In the genomic region with DNA sequence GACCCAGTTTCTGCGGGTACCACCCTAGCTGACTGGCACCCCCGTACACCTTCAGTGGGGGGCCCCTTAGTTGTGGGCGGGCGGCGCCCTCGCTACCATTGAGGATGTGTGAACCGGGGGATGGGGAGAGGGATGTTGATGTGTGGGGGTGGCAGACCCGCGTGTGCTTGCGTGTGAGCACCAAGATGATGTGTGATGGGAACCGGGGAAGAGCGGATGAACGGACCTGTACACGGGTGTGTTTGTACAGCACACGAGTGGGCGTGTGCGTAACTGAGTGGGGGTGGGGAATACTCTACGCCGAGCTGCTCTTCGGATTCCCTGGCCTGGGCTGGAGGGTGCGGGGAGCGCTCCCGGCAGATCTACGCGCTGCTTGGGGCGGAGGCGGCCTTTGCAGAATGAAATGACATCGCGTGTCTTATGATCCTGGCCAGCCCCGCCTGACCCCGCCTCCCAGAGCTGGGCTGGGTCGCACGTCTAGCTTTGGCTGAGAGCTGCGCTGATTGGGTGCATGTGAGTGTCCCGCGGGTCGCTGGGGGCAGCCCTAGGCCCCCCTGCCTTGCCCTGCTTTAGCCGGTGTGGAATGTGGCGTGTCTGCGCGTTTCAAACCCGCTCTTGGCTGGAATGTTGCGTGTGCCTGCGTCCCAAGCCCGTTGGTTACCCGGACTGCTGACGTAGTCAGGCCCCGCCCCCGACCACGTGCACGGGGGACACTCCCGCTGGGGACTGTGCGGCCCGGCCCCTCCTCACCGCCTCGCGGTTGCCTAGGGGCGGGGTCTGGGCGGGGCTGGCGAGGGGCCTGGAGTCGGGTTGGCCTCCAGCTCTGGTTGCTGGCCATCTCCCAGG, we compare ENCODE assay signal across 1 mouse cellular context.
TF ChIP-seq lines count a peak whose summit lies in the region.

No protein-coding gene starts in this region.

TF ChIP-seq in CH12.LX, 34 proteins besides CTCF, POLR2A, EP300 and RAD21 (continued from another document):
- TF ChIP-seq ZMIZ1 (IDR thresholded peaks at IDR 0.05; ENCODE audit: low read depth, low read length) (peak; percentile 86; the same call in 1 of the 2 replicates), MXI1 (IDR thresholded peaks at IDR 0.05; ENCODE audit: low read depth, low read length) (peak; percentile 96; the same call in 1 of the 2 replicates), NRF1 (IDR thresholded peaks at IDR 0.05; ENCODE audit: low read depth, low read length) (peak; percentile 52; the same call in 1 of the 2 replicates), ZC3H11A (IDR thresholded peaks at IDR 0.05; ENCODE audit: low read depth, low read length) (no peak), ZKSCAN1 (IDR thresholded peaks at IDR 0.05; ENCODE audit: borderline replicate concordance, low read depth, low read length) (no peak), PAX5 (IDR thresholded peaks at IDR 0.05; ENCODE audit: low read length) (no peak), CHD2 (IDR thresholded peaks at IDR 0.05; ENCODE audit: low read length) (peak; percentile 84), TCF12 (IDR thresholded peaks at IDR 0.05; ENCODE audit: low read depth, low read length) (peak; percentile 54; the same call in 1 of the 2 replicates), TBP (conservative IDR thresholded peaks at IDR 0.05; ENCODE audit: low read depth, low read length) (peak; percentile 67), GABPA (IDR thresholded peaks at IDR 0.05; ENCODE audit: insufficient replicate concordance, low read depth, low read length) (no peak), IRF4 (IDR thresholded peaks at IDR 0.05; ENCODE audit: low read depth, low read length) (peak; percentile 22; the same call in 1 of the 2 replicates), ZNF384 (IDR thresholded peaks at IDR 0.05; ENCODE audit: low read depth, low read length) (0 out of 2 replicates have a peak, but pooled peaks have one; percentile 5), POLR2AphosphoS2 (IDR thresholded peaks at IDR 0.05; ENCODE audit: low read depth, low read length) (no peak), RCOR1 (conservative IDR thresholded peaks at IDR 0.05; ENCODE audit: low read depth, low read length) (no peak), UBTF (IDR thresholded peaks at IDR 0.05; ENCODE audit: low read depth, low read length) (peak; percentile 38; the same call in 1 of the 2 replicates), USF1 (IDR thresholded peaks at IDR 0.05; ENCODE audit: low read depth, low read length) (peak; percentile 85), MEF2A (IDR thresholded peaks at IDR 0.05; ENCODE audit: borderline replicate concordance, low read depth, low read length) (0 out of 2 replicates have a peak, but pooled peaks have one; percentile 7), CHD1 (IDR thresholded peaks at IDR 0.05; ENCODE audit: low read depth, low read length) (no peak), HCFC1 (IDR thresholded peaks at IDR 0.05; ENCODE audit: low read depth, low read length) (no peak; the same call in 1 of the 2 replicates), MAFK (IDR thresholded peaks at IDR 0.05; ENCODE audit: insufficient replicate concordance, low read length) (no peak), SMC3 (IDR thresholded peaks at IDR 0.05; ENCODE audit: low read depth, low read length) (peak; percentile 8; the same call in 1 of the 2 replicates), SIN3A (IDR thresholded peaks at IDR 0.05; ENCODE audit: low read length) (peak; percentile 96; the same call in 1 of the 2 replicates), MYC (IDR thresholded peaks at IDR 0.05; ENCODE audit: low read depth, low read length) (peak; percentile 75), KAT2A (IDR thresholded peaks at IDR 0.05; ENCODE audit: insufficient replicate concordance, low read length) (0 out of 2 replicates have a peak, but pooled peaks have one; percentile 47), JUND (conservative IDR thresholded peaks at IDR 0.05; ENCODE audit: low read depth, low read length) (no peak), MAZ (IDR thresholded peaks at IDR 0.05; ENCODE audit: low read depth, low read length) (peak; percentile 50), ETS1 (conservative IDR thresholded peaks at IDR 0.05; ENCODE audit: low read depth, low read length) (peak; percentile 58), NELFE (IDR thresholded peaks at IDR 0.05; ENCODE audit: low read depth, low read length) (peak; percentile 80), ELF1 (IDR thresholded peaks at IDR 0.05; ENCODE audit: low read depth, low read length) (no peak; the same call in 1 of the 2 replicates), BHLHE40 (IDR thresholded peaks at IDR 0.05; ENCODE audit: low read depth, low read length) (peak; percentile 93), JUN (IDR thresholded peaks at IDR 0.05; ENCODE audit: insufficient read depth, low read depth, low read length) (no peak), USF2 (conservative IDR thresholded peaks at IDR 0.05; ENCODE audit: low read depth, low read length) (peak; percentile 47)
